Mouse (Mus musculus): ENCODE results near the gene Akr1b8. TPM values are rescaled to one million over a fixed set of nuclear protein-coding genes. Genes with fewer than 3 reads are reported as not detected.
"Not testable (repeated sequence)": the region's sequence is repeated elsewhere in the genome, so short reads cannot be mapped to it uniquely, and the experiment has no call there.

Akr1b8 gene
- total RNA-seq, 2 experiments from 2014 or later: 1.7 to 2.2 TPM

DNA sequence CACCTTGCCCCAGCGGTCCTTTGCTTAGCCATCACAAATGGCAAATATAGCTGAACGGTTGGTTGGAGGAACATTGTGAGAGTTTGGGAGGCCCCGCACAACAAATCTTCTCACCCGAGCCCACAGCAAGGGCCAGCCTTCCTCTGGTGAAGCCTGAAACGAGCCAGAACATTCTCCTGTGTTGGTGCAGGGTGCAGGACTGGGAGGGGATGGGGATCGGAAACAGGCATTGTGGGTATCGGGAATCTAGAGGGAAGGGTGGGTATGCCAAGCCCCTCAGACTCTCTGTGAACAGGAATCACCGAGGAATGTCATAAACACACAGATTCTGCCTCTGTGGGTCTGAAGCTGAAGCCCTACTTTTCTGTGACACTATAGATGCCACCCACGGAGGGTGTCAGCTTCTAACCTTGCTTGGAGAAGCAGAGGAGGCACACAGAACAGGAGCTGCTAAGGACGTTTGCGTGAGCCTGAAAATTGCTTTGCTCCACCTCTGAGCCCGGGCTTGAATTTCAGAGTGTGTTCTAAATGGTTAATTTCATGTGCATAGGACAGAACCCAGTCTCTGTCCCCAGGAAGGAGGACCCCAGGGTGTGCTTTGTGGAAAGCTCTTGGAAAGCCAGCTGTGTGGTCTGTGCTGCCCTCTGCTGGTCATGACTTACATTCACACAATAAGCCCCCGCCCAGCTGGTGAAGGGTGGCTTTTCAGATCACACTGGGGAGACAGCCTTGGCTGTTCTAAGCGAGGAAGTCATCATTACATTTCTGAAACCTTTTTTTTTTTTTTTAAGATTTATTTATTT, 7.6 kb upstream of the Akr1b8 start:
- intact Hi-C loops (cut with DNase I): loop anchor here (1.0 kb wide), 1 partner anchor 53 kb away; no protein-coding TSS in a partner anchor
- DNase-seq: peak; percentile 59 to 68

DNA sequence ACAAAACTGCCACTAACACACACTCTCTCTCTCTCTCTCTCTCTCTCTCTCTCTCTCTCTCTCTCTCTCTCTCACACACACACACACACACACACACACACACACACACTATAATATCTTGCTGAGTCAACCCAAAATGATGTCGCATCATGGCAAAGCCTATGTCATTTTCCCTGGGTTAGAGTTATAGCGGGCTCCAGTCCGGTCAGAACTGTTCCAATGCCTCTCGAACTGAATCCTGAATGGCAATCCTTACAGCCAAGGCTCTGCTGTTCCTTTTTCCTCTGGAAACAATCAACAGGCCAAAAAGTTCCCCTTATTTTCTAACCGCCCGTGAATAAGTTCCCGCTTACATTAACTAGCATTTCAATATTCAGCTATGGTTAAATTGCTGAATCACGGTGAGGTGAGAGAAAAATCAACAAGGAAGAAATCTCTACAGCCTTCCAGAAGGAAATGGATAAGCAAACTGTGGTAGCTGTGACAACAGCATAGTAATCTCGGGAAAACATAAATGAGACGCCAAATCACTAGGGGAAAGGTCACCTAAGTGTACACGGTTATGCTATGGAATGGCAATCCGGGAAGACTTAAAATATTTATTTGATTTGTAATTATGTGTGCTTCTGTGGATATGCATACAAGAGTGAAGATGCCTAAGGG, 3.8 kb upstream of the Akr1b8 start:
- intact Hi-C loops (cut with DNase I): no loop called here
- DNase-seq: no peak

- DNase-seq; intact Hi-C loops (cut with DNase I): not testable (repeated sequence)
Observed at GRCm38 (mm10) chr6:34351481-34351880, 2.4 kb upstream of the Akr1b8 start.

- intact Hi-C loops (cut with DNase I): no loop called here
- no peak for DNase-seq
Observed at GRCm38 (mm10) chr6:34352401-34352800, 1.5 kb upstream of the Akr1b8 start.

- DNase-seq: no peak
- intact Hi-C loops (cut with DNase I): no loop called here
Observed at GRCm38 (mm10) chr6:34354354-34355348, 732 bp downstream of the Akr1b8 start.

DNA sequence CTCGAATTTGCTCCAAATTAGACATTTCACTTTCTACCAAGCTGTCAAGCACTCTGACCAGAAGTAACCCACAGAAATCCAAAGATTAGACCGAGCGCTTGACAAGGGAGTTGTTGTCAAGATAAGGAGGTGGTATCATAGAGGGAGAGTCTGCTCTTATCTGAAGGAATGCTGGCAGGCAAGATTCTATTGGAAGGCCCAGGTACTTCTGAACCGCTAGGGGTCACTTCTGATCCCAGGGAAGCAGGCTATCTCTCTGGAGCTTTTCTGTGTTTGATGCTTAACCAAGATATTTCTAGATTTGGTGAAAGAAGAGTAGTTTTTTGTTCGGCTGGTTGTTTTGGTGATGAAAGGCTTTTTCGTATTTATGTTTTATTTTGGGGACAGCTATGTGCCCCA, 1.4 kb downstream of the Akr1b8 start:
- intact Hi-C loops (cut with DNase I): no loop called here
- DNase-seq: no peak

GRCm38 (mm10) chr6:34355841-34356240, 1.9 kb downstream of the Akr1b8 start:
- no peak for DNase-seq
- intact Hi-C loops (cut with DNase I): no loop called here

DNA sequence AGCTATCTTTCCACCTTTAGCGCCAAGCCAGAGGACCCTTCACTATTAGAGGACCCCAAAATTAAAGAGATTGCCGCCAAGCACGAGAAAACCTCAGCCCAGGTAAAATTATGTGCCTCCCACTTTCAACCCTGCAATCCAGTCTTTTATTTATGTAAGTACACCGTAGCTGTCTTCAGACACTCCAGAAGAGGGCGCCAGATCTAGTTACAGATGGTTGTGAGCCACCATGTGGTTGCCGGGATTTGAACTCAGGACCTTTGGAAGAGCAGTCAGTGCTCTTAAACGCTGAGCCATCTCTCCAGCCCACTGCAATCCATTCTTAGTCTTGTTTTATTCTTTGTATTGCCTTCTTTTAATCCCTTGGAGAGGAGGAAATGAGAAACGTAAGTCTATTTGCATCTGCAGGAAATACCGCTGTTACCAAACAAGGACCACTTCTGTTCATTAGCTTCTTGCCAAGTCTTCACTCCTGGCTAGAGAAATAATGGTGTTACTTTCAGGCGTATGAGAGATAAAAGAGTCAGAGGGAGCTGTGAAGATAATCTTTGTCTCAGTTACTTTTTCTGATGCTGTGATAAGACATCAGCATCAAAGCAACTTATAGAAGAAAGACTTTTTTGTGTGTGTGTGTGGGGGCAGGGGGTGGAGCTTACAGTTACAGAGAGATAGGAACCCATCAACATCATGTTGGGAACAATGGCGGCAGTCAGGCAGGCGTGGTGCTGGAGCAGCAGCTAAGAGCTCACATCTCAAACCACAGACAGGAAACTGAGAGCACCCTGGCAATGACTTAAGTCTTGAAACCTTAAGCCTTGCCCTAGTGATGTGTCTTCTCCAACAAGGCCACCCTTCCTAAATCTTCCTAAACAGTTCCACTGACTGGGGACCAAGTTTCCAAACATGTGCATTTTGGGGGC, 10.6 kb downstream of the Akr1b8 start:
- no peak for DNase-seq
- intact Hi-C loops (cut with DNase I): no loop called here

GRCm38 (mm10) chr6:34367998-34368397, 14.1 kb downstream of the Akr1b8 start:
- no peak for DNase-seq
- intact Hi-C loops (cut with DNase I): no loop called here

DNA sequence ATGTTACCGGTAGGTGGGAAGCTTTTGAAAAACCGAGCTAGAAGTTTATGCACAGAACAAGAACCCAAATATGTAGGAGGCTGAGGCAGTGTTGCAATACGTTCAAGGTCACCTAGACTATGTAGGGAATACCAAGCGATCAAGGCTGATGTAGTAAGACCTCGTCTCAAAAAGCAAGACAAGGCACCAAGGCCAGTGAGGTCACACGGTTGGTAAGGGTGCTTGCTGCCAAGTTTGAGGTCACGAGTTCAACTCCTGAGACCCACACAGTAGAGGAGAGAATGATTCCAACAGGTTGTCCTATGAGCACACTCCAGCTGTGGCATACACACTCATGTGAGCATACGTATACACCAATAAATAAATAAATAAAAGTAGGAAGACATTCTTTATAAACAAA, 16.2 kb downstream of the Akr1b8 start:
- intact Hi-C loops (cut with DNase I): no loop called here
- no peak for DNase-seq

GRCm38 (mm10) chr6:34371700-34372351, 17.9 kb downstream of the Akr1b8 start:
- intact Hi-C loops (cut with DNase I): no loop called here
- peak; percentile 52 to 71 for DNase-seq

DNA sequence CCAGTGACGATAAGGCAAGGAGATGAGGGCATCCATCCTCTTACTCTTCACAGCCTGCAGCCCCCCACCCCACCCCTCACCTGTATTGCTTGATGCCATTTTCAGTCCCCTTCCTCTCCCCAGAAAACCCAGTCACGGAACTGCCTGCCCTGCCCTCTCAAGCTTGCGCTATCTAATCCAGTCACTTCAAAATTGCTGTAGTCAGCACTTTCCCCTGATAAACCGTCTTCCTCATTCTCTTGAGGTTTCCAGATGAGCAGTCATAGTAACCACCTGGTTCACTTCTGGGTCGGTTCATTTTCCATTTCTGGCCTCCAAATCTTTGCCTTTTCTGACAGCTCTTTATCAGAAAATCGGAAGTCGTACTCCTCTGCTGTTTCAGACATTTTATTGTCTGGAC, 19.9 kb downstream of the Akr1b8 start:
- DNase-seq: no peak
- intact Hi-C loops (cut with DNase I): no loop called here

GRCm38 (mm10) chr6:34375888-34376287, 22.0 kb downstream of the Akr1b8 start:
- DNase-seq; intact Hi-C loops (cut with DNase I): not testable (repeated sequence)

DNA sequence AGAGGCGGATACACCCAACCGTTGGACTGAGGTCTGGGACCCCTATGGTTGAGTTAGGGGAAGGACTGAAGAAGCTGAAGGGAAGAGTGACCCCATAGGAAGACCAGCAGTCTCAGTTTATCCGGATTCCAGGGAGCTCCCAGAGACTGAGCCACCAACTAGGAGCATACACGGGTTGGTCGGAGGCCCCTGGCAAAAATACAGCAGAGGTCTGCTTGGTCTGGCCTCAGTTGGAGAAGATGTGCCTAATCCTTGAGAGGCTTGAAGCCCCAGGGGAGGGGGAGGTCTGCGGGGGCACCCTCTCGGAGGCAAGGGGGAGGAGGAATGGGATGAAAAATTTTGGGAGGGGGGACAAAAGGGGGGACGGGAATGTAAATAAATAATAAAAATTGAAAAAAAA, 29.5 kb downstream of the Akr1b8 start:
- no peak for DNase-seq
- intact Hi-C loops (cut with DNase I): no loop called here

DNA sequence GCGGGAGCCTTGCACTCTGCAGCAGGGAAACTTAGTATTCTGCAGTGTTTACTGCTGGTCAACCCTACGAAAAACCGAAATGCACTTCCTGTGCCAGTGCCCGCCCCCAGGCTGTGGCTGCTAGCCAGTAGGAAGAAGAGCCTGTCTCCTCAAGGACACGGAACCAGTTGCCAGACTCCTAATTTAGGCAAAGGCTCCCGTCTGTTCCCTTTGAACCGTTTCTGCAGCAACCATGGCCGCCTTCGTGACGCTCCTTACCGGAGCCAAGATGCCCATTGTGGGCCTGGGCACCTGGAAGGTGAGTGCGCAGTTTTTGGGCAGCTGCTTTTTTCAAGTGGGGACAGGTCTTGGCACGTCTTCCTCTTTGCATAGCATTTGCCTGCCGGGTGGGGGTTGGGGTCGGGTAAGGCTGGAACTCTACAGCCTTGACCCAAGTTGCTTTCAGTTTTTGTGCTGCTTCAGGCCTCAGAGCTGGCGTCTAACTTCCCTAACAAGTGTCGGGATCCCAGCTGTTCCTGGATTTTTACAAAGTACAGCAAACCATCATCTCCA, 30.3 kb downstream of the Akr1b8 start, which contains the start of gene Akr1b10:
TSS of gene Akr1b10 (plus strand) at position 109 of the 552 bp plus-strand sequence.
- intact Hi-C loops (cut with DNase I): no loop called here
- peak; percentile 77 to 83 for DNase-seq

DNA sequence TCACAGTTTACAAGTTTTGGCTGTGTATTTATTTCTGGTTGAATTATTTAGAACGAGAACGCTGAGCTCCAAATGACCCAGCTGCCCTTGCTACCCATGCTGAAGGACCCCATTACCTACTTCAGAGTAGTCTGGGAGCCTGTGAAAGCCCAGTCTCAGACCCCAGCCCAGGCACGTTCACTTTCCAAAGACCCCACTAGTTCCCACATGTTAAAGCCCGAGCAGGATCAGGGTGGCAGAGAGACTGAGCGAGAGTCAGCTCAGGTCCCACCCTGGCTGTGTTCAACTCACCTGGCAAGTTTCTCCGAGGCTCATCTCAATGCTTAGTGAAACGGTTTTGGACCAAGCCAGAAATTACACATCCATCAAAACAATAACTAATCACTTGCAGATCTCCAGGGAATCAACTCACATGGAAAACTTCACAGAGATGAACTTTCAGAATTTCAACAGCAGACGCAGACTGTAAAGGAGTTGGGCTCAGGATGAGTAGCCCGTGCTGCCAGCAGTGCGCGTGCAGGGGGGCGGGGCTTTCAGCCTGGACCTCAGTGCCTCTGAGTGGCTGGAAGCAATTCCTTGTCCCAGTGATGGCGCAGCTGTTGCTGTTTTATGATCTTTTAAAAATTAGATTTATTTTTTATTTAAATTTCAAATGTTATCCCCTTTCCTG, 30.9 kb downstream of the Akr1b8 start:
- intact Hi-C loops (cut with DNase I): no loop called here

DNA sequence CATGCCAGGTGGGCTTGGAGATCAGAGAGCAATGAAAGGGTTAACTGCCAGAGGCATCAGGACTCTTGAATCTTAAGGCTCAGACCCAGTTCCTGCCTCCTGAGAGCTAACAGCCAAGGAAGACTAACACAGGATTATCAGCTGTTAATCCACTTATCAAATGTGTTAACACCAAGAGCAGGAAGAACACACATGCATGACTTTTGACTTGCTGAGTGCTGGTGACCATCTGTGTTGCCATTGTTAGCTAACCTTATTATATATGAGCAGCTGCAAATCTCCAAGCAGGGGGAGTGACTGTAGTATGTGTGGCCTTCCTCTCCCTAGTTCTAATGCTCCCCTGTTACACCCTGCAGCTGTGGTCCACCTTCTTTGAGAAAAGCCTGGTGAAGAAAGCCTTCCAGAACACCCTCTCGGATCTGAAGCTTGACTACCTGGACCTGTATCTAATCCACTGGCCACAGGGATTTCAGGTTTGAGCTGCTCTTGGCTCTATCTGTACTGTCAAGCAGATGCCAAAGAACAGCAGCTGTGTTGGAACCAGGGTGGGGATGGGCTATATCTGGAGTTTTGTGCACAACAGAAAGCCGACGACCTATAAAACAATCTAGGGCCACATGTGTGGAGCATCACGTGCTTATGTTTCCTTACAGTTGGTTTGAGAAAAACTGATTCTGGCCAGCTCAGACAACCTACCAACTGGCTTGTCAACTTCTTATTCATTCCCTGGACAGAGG, 34.7 kb downstream of the Akr1b8 start:
- DNase-seq: no peak
- intact Hi-C loops (cut with DNase I): no loop called here

More for the DNA sequence above, 30.9 kb downstream of the Akr1b8 start:
- DNase-seq: peak; percentile 36 to 43

Measured in gastrocnemius, postnatal 36 days (tissue).